Mouse (Mus musculus): ENCODE results near the gene Ankrd10. TPM values are rescaled to one million over a fixed set of nuclear protein-coding genes. Genes with fewer than 3 reads are reported as not detected.
"Not testable (repeated sequence)": the region's sequence is repeated elsewhere in the genome, so short reads cannot be mapped to it uniquely, and the experiment has no call there.

The Ankrd10 gene
- total RNA-seq, 2 experiments from 2014 or later: 19.6 to 19.8 TPM

- DNase-seq: peak; percentile 41 to 63
Measured at GRCm38 (mm10) chr8:11614126-11614835, 21.3 kb downstream of the Ankrd10 start.

DNA sequence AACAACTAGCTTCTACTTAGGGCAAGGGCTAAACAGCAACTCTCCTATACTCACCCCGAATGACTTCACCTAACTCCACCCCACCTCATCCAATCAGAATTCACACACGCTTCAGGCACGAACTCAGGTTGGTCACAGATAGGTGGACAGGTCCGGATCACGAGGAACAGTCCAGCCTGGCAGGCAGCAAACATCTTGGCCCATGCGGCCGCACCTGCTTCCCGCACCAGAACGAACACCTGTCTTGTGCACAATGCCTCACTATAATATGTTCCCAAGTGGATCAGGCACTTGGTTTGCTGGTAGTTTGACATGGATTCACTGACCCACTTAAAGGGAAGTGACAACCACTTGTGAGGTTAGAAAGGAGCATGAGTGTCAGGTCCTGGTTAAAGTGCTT, 26.7 kb downstream of the Ankrd10 start:
- DNase-seq: no peak

DNA sequence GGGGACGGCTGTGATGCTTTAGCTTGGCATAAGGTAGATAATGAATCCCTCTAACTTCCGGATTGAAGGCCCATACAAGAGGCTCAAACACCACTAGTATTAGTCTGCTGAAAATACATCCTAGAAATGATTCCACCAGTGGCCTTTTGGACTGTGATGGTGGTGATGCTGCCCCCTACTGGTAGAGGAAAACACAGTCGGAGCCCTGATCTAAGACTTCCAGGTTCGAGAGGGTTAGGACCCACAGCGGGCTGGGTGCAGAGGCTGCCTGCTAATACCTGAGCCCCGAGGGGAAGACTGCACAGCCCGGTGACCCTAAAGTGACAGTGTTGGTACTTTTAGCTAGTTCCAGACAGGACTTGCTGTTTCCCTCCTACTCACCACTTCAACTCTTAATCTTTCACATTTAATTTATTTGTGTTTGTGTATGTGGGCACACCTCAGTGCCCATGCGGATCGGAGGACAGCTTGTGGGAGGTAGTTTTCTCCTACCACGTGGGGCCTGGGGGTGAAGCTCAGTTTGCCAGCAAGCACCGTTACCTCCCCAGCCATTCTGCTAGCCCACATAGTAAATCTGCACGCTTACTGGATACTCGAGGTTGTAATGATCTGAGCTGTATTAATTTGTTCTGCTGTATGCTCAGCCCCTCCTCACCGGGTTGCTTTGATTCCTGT, 33.4 kb downstream of the Ankrd10 start:
- DNase-seq: peak; percentile 50 to 82

GRCm38 (mm10) chr8:11600301-11600951, 35.1 kb downstream of the Ankrd10 start:
- DNase-seq: no peak

DNA sequence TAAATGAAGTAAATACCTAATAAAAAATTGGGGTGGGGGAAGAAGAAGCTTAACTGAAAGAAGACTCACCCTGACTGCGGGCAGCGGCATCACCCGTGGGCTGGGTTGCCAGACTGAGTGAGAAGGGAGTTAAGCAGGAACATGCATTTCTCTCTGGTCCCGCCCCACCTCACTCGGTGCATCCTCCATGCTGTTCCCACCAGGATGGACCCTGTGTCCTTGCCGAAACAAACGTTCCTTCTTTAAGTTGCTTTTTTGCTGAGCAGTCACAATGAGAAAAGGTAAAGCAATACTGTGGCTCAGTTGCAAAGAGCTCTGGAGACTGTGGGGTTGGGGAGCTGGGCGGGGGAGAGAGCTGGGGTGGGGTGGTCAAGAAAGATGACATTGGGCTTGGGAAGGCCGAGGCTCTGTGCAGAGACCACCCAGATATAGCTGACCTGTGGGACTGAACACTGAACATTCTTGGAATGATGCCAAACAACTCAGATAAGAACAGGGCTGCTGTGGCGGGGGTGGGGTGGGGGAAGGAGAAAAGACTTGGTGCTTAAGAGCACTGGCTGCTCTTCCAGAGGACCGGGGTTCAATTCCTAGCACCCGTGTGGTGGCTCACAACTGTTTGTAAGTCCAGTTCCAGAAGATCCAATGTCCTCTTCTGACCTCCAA, 42.2 kb downstream of the Ankrd10 start:
- DNase-seq: no peak

- DNase-seq: no peak
Measured at GRCm38 (mm10) chr8:11592296-11592695, 43.3 kb downstream of the Ankrd10 start.

- no peak for DNase-seq
Measured at GRCm38 (mm10) chr8:11591837-11592236, 43.7 kb downstream of the Ankrd10 start.

DNA sequence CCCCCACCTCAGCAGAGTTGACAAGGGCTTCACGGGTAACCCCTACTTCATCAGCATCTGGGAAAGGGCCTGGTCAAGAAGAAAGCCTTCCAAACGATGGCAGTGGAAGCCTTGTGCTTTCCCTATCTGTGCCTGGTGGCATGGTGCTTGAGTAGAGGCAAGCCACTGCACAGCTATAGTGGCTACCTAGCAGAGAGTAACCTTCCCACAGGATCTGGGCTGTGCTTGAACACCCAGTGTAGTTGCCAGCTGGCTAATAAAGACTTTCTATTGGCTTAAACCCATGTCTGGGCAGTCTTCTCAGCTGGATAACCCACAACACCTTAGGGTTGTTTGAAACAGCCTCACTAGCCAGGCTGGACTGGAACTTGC, 49.2 kb downstream of the Ankrd10 start:
- no peak for DNase-seq

DNA sequence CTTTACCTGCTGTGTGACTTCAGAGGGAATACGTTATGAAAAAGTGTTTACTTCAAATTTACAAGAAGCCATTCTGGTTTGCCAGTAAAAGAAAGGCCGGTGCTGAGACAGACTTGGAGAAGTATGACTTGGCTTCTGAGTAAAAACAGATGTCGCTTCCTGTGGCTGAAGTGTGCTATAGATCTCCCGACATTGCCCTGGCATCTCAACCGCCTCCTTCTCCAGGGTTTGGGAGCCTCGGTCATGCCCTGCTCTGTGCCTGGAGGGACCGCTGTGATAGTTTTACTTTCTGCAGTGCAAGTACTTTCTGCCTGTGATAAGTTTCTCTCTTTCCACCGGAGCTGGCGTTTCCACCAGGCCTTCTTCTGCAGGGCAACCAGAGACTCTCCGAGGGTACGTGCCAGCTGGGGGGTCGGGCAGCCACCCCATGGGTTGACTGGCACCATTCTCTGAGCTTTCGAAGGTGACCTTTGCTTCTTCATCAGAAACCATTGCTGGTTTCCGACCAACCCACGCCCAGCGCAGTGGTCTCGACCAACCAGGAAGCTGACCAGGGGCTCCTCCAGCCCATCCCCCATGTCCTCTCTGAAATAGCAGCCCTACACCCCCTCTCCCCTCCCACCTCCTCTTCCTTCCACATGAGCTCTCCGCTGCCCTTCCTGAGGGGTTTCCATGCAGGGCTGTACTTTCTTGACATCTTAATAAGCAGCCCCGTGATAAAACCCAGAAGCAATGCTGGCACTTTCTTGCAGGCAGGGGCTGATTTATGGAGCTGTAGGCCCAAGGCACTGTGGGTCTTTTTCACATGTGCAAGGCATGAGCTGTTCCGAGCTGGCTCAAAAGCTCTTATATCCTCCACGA, 49.8 kb downstream of the Ankrd10 start:
- DNase-seq: no peak

GRCm38 (mm10) chr8:11575604-11576384, 59.8 kb downstream of the Ankrd10 start:
- peak; percentile 28 to 42 for DNase-seq

- DNase-seq: no peak
Measured at GRCm38 (mm10) chr8:11574911-11575603, 60.5 kb downstream of the Ankrd10 start.

DNA sequence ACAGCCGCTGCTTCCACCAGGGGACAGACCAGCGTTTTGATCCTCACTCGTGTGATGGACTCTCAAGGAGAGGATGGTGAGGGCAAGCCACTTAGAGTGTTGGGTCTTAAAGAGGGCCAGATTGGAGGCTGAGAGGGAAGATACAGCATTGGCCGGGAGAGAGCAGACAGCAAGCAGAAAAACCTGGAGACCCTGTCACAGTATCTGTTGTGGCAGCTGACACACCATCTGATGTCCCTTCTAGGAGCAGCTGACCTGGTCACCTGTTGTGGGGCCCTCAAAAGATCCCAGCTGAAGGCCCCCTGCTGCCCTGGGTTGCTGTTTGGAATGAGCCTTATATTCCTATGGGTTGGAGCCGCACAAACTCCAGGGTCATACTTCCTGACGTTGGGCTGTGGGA, 63.1 kb downstream of the Ankrd10 start:
- DNase-seq: no peak

- no peak for DNase-seq
Measured at GRCm38 (mm10) chr8:11571950-11572349, 63.6 kb downstream of the Ankrd10 start.

GRCm38 (mm10) chr8:11570742-11571141, 64.8 kb downstream of the Ankrd10 start:
- no peak for DNase-seq

DNA sequence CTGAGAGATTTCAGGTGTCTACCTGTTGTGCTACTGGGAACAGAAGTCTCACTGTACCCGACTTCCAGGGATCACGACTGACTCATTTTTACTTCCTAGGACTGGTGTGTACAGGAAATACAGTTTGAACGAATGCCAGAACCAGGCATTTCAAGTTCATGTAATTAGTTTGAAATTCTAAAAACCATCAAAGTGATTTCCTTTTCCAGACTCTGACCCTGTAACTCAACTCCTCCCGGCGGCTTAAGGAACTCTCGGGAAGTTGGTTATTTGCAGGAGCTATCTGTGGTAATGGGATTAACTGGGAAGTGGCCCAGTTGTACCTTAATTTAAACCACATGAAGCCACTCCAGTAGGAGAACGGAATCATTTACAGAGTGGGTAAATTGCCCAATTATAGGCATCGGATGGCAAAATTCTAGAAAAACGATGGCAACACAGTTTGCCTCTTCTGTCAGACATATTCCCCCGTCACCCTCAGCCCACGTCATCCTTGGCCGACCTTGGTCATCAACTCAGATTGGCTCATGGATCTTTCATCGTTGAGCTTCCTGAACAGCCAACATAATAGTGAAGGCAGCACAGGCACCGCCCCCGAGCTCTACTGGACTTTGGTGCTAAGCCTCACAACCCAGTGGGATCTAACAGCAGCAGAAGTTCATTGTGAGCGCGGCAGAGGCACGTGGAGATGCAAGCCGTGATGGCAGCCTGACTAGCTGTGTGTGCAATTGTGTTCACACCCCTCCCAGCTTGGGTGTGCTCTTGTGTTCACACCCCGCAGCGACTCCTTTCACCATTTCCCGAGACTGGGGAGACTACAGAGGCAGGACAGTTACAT, 66.1 kb downstream of the Ankrd10 start:
- no peak for DNase-seq

DNA sequence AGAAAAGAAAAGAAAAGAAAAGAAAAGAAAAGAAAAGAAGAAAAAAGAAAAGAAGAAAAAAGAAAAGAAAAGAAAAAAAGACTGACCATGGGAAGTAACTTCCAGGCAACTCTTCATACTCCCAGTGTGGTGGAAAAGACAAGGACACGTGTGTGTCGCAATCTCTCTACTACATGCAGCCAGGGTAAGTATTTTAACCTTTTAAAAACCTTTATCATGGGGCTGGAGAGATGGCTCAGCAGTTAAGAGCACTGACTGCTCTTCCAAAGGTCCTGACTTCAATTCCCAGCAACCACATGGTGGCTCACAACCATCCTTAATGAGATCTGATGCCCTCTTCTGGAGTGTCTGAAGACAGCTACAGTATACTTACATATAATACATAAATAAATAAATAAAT, 67.4 kb downstream of the Ankrd10 start:
- not testable (repeated sequence) for DNase-seq

- no peak for DNase-seq
Measured at GRCm38 (mm10) chr8:11564721-11565120, 70.8 kb downstream of the Ankrd10 start.

GRCm38 (mm10) chr8:11564236-11564635, 71.3 kb downstream of the Ankrd10 start:
- DNase-seq: no peak
